Mouse (Mus musculus) retina, embryonic 14.5 days (tissue): ENCODE measurements around the gene Gm15557.
"Not testable (repeated sequence)": the region's sequence is repeated elsewhere in the genome, so short reads cannot be mapped to it uniquely, and the experiment has no call there.

ENCODE experiments used
- DNase-seq: peaks from one replicate; pipeline ENCODE4 v3.0.0-alpha.2; 2015; ENCODE audit warnings: low spot score

The Gm15557 gene

DNA sequence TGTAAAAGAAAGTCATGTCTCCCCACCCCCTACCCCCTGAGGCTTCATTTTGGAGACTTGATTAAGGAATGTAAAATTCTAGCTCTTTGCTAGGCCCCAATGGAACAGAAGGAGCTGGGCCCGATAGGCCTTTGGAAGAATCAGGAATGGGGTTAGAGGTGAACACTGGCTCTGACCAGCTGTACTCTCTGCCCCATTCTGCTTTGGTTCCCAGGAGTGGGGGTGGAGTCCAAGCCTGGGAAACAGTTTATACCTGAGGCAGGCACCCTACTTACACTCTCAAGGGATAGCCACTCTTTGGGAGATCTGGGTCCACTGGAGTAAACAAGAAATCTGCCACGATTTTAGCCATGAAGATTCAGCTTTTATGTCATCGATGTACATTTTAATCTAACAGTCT, at the start of gene Gm15557:
Gene Gm15557, plus strand, starts transcription at position 48 of the 400 bp plus-strand sequence.
- DNase-seq: no peak

DNA sequence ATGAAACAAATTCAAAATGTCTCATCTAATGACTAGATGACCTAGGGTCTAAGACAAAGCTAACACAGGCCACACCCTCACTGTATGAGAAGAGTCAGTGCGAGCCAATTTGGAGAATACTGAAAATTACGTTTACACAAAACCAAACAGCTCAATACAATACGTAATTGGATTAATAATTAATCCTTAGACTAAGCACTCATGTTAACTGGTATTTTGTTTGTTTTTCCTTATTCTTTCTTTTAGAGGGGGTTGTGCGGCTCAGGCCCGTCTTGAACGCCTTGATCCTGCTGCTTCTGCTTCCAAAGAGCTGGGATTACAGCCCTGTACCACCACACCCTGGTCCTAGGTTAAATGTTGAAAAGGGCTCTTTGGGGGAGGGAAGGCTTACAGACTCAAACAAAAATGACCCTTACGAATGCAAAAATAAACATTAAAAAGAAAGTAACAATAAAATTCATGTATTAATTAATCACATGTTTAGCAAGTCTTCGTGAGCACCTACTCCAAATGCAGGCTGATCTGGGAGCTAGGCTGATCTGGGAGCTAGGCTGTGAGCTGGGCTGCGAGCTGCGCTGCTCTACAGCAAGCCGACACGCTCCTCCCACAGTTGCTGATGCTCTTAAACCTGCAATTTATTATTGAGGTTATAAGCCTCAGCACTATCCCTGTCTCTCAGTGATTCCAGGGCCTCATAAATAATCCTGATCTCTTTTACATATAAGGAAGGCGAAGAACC, 46.1 kb upstream of the Gm15557 start:
- DNase-seq: no peak

DNA sequence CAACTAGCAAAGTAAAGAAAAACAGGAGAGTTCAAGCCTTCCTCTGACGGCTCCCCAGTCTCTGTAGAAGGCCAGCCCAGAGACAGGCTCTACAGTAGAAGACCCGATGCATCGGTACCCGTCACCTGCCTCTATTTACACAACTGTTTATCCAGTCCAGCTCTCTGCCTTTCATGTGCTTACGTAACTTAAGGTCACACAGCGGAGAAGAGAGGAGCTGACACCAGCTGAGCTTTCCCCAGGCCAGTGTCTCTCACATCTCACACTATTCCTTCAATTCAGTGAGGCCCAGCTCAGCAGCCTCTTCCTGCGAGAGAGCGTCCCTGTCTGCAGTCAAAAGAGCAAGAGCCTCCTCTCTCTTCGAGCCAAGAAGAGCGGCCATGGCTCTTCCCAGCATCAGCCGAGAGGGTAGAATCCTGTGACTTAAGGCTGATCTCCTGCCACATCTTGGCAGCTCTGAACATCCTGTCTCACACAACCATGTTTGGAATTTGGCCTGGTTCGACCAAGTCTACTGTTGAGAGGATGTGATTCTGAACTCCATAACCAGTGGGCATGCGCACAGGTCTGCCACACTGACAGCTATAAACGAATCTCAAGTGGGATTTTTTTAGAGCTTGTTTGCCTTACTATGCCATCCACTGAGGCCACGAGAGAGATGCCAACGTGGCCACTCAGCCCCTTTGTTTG, 45.3 kb upstream of the Gm15557 start:
- DNase-seq: no peak

DNA sequence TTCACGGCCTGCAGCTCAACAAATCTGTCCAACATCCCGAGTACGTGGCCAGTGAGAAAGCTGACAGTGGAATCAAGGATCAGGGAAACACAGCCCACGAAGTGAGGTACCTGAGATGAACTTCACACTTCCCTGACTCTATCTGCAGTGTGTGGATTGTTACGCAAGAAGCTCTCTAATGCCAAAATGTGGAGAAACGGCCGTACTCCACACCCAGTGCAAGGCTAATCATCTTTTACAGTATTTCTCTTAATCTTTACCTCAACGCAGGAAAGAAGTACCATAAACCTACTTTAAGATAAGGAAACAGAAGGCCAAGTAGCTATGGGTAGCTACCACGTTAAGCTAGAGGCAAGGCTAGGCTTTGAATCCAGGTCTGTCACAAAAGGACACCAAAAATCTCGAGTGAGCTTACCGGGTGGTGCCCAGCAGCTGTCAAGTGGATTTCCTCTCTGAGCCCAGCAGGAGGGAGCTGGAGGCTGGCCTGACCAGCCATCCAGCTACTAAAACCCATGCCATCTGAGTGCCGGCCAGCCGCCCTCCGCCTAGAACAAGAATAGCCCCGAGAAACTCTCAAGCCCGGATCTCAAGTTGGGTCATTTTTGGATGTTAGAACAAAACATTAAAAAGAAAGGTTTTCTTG, 37.4 kb upstream of the Gm15557 start:
- peak; percentile 21 for DNase-seq

DNA sequence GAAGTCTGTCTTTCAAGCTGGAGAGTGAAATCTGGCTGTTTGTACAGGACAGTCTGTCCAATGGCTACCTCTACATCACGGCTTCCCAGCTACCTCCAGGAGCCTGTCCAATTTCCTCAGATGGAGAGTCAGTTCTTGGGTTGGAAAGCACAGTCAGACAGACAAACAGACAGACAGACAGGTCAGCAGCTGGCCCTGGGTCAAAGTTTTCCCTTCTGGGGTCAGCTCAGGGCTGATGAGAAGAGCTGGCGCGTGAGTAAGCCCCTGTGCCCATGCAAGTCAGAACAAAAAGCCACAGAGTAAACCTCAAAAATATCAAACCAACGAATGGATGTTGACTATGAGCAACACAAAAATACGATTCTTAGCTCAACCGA, 36.9 kb upstream of the Gm15557 start:
- DNase-seq: no peak

DNA sequence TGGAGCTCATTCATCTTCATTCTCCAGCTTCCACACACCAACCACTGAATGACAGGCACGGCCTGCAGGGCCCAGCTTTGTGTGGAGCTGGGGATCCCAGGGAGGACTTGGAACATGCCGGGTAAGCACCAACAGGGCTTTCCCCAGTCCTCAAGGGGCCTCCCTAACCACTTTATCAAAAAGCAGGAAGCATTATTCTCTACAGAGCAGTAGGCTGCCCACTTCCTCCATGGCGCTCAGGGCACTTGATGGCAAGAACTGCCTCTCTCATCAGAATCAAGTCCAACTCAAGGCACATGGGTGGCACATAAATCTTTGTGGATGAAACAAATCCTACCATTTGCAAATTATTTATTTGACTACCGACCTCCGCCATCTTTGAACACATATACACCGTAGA, 25.8 kb upstream of the Gm15557 start:
- DNase-seq: no peak

DNA sequence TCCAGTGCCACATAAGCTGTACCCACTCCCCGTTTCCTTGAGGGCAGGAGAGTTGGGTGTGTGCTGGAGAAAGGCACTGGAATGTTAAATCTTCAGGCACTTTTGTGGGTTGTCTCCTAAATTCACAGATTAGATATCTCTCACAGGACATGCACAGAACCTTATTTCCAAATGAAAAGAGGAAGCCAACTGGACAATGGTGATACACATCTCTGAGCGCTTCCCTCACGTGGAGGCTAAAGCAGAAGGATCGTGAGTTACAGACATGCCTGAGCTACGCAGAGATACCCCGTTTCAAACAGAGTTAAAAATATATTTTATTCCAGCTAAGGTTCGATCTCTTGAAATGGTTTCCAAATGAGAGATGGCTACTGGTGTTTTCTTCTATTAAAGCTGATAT, 17.4 kb upstream of the Gm15557 start:
- no peak for DNase-seq

DNA sequence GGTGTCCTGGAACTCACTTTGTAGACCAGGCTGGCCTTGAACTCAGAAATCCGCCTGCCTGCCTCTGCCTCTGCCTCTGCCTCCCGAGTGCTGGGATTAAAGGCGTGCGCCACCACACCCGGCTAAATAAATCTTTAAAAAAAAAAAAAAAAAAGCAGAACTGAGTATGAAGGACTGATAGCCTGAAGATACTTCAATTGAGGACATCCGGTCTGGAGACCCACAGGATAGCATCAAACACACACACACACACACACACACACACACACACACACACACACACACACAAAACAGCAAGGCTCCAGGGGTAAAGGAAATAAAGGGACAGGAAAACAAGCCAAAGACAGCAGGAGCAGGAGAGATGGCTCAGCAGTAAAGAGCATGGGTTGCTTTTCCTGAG, 15.3 kb upstream of the Gm15557 start:
- DNase-seq: not testable (repeated sequence)

DNA sequence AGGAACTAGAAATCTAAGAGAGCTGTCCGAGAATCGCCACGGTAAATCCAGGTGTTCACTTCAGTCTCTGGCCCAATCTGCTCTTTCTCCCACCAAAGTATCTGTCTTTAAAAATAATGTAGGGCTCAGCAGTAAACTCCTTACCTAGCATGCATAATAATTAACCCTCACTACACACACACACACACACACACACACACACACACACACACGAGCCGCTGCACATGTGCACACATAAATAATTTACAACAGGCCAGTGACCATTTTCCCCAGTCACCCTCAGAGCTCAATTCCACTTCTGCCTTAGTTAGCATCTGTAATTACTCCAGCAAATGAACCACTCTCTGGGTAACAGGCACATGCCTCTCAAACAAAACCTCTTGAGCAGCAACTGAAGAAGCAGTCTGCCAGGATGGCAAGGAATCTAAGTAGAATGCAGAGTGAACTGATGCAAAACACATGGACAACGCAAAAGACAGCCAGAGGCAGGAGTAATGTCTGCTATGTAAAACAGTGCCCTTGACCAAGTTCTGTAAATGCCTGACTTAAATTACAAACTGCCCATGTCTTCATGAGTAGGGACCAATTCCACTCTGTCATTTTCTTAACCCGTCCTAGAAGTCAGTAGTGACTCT, 11.7 kb upstream of the Gm15557 start:
- DNase-seq: no peak

DNA sequence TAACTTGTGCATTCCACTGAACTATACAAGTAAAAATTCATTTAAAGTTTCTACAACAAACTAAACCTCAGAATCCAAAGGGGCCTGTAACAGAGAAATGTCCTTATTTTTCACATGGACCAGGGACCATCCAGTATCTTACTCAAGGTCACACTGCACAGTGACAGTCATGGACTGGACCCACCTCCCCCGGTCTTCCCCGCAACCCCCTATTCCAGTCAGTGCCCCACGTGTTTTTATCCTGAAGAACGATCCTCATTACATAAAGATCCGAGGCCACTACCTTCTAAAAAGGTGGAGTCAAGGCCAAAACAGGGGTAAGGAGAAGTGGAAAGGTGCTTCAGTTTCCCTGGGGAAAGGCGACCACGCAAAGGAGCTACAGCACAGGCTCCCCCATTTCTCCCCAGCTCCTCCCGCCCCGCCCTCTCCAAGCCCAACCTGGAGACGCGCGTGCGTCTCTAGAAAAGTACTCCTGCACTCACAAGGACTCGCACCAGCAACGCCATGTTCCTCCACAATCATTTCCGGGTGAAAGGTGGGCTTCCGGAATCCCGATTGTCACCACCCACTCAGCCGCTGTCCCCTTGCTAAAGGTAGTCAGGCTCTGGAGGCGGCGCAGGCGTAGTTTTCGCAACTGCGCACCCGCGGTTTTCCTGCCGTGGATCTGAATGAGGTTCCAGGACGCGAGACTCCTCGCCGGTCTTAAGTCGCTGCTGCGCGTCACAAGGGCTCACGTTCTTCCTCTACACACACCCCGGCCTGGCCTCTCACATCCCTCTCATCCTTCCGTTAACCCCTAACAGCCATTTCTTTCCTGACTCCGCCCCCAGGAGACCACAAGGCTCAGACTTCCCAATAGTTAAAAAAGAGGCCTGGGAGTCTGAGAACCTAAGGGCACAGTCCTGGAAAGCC, 10.7 kb upstream of the Gm15557 start, which contains the start of gene Uqcc1:
Gene Uqcc1, minus strand, starts transcription at position 780 of the 912 bp plus-strand sequence.
- peak; percentile 97 for DNase-seq

DNA sequence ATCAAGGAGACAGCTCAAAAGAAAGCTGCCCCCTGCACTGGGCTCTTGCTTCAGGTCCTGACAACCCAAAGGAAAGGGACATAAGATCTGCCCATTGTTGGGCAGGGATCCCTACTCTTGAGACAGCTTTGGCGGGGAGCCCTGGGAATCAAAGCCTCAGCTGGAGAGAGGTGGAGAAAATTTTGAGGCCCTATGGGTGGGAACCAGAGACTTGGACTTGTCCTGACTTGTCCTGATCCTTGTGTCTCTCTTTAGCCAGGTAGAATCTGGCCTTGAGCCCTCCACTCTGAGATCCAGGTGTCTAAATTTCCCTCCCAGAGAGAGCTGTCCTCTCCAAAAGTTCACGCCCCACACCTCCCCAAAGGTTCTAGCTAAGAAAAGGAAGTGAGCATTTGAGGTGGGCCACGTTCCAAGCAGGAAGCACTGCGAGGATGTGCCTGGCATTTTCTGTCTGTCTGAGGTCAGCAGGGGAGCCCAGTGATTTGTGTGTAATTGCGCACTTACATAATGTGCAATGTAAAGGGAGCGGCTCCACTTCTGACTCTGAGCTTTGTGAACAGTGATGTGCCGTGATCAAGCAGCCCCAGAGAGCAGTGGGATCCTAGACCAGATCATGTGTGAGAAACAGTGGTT, 515 bp upstream of the Gm15557 start:
- DNase-seq: no peak

DNA sequence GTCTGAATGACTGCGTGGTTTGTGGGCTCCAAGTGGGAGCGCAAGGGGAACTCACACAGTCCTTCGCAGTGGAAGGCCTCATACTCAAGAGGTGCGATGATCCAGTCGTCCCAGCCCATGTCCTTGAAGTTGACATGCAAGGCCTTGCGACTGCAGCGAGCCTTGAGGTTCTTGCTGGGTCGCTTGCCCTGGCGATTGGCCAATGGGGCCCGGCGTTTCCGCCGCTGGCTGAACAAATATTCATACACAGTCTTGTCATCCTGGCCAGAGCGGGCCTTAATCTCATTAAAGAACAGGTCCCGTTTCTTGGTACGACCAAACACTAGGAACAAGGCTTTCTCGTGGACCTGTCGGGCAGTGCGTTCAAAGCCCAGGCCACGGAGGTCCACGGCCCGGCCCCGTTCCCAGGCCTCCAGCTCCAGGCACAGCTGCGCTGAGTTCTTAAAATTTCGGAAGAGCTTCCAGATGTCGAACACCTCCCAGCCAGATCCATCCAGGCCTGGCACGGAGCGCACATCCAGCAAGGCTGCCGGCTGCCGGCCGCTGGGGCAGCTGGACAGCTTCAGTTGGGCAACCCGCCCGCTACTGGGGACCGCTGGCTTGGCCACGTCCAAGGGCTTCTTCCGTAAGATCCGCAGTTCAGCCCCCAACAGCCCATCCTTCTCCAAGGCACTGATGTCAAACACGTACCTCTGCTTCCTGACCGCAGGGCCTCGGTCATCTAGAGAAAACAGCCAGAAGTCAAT, 1.3 kb downstream of the Gm15557 start:
- no peak for DNase-seq

DNA sequence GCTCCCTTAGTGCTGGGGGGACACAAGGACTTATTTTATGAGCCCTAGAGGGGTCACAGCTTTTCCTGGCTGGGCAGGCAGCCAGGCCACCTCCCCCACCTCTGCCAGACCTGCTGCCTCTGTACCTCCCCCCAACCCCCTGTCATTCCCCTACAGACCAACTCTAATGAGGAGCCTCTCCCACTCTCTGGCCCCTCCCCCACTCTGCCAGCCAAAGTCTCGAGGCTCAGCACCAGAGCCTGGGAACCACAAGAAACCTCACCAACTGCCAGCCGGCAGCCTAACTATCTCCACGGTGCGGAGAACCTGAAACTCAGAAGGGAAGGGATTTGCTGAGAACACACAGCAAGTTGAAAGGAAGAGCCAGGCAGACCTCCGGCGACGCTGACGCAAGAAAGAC, 2.9 kb downstream of the Gm15557 start:
- peak; percentile 75 for DNase-seq

DNA sequence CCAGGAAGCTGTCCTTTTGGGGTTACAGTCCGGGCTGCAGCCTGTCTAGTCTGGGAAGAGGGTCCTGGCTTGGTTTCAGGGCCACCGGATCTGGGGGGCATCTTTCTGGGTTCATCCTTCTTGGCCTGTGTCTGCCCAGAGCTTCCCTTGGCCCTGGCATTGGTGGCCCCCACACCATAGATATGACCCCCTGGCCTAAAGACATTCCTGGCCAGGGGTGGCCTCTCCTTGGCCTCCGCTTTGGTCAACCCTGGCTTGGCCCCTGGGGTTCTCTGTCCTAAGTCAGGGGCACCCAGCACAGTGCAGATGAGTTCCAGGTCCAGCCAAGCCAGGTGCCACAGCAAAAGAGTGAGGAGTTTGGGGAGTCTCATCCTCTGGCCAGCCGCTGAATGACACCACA, 4.2 kb downstream of the Gm15557 start:
- DNase-seq: no peak

DNA sequence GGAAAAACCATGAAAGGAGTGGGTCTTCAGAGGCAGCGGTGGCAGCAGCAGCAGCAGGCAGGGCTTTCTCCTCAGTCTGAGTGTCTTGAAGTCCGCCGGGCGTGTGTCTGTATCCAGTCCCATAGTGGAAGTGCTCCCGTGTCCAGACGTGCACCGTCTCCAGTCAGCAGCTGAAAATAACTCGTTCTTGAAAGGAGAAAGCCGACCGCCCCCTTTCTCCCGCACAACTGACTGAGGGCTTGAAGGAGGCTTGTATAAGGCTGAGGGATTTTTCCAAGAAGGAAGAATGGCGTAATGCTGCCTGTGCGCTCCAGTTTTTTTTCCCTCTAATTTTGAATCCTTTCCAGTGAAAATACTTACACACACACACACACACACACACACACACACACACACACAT, 4.6 kb downstream of the Gm15557 start, which contains the start of gene Gdf5:
Gene Gdf5, minus strand, starts transcription at position 244 of the 400 bp plus-strand sequence.
- no peak for DNase-seq

DNA sequence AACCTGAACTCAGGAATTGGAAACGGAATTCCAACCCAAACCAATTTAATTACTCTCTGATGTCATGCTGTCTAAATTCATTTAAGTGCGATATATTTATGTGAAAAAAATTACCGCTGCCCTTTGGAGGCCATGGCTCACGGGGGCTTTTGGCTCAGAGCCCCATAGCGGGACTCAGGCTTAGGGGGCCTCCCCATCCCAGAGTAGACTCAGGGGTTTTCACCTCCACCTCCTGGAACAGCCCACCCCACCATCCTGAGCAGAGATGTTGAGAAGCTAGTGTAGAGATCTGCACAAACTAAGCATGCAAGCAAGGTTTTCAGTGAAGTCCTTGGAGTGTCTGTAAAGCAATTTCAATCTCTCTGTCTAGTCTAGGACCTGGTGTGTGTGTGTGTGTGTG, 5.1 kb downstream of the Gm15557 start:
- DNase-seq: no peak

DNA sequence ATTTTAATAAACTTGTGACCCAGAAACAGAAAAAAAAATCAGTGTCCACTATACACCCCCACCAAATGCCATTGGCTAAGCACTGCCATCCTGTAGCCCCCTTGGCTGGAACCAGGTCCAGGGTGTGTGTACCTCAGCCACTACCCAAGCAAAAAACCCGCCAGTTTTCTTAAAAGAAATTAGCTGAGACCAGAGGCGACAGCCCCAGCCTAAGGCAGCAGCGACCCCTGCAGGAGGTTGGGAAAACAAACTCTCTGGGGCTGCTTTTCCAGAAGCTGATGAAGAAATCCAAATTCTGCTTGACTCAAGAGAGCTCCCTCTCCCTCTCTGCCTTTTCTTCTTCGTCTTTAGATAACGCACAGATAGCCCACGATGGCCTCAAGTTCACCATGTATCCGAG, 5.5 kb downstream of the Gm15557 start:
- DNase-seq: peak; percentile 91

DNA sequence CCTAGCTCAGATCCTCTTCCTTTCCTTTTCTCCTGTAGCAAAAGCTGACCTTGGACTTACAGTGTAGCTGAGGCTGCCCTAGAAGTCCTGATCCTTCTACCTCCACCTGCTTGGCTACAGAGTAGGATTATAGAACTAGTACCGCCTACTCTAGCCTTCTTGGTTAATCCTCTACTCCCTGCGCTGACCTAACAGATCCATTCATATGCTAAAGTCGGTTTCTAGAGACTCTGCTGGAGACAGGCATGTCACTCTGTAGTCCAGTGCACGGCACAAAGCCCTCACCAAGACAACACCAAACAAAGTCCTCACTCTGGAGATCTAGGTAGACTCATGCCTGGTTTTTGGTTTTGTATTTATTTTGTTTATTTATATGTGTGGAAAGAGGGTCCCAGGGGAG, 6.0 kb downstream of the Gm15557 start:
- DNase-seq: no peak

DNA sequence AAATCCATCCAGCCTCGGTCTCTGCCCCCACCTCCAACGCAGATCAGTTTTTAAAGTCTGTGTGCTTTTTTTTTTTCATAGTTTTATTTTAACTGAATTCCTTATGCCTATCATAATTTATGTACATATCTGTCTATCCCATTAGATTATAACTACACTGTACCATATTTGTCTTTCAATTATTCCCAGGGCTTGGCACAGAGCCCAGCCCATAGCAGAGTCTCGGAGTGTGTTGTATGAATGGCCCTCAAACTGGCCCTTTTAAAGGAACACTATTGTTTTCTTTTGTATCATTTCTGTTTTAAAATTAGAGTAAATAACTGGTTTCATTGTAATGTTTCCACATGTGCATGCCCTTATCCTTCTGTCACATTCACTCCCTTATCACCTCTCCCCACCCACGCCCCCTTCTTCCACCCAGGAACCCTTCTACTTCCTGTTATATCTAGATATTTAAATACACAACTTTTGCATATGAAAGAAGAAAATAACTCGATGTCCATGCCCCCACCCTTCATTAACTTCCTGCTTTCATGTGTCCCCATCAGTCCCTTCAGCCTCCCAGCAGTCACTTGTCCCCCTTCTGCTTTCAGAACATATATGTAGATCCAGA, 7.0 kb downstream of the Gm15557 start:
- no peak for DNase-seq

DNA sequence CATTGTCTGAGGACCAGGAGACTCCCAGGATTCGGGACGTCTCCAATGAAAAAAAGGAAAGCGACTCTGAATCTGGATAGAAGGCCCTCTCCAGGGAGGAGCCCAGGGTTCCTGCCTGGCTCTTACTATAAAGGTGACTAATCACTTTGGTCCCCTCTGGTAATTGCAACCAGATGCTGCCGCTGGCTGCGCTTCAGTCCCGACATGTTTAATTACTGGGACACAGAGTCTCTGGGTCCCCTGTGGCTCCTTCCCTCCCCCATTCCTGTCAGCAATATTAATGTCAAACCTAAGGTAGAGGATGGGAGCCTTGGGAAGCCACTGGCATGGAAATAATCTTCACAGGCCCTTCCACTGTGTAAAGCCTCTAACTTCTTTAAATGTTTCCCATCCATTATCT, 8.8 kb downstream of the Gm15557 start:
- peak; percentile 25 for DNase-seq
